Mouse (Mus musculus): ENCODE measurements around the gene Vamp1.

- TF ChIP-seq POLR2AphosphoS2 (IDR thresholded peaks at IDR 0.05; ENCODE audit: insufficient read length, low read depth) (no peak), POLR2A (IDR thresholded peaks at IDR 0.05; ENCODE audit: insufficient read length, low read depth) (no peak), MYOG (IDR thresholded peaks at IDR 0.05; ENCODE audit: control insufficient read depth in 1 of 3, insufficient read depth in 1 of 3, insufficient read length in 2 of 3, low read depth in 2 of 3) (no peak)
These were observed 1.6 kb upstream of the Vamp1 start for GRCm38 (mm10) chr6:125213715-125214114.
